Mouse (Mus musculus) myocyte (in vitro differentiated cells): ENCODE measurements around the gene Clk3. TPM values are rescaled to one million over a fixed set of nuclear protein-coding genes. Genes with fewer than 3 reads are reported as not detected.

Source experiments
- H3K27me3 ChIP-seq: one replicate; pipeline ENCODE4 v1.6.1; 2011; ENCODE audit not compliant: control insufficient read depth, insufficient read depth, insufficient read length
- H3K36me3 ChIP-seq: one replicate; pipeline ENCODE4 v1.6.1; 2011; ENCODE audit not compliant: control insufficient read depth, insufficient read depth
- H3K4me2 ChIP-seq: one replicate; pipeline ENCODE4 v1.6.1; 2011; ENCODE audit warnings: low read depth, control low read depth
- H3K4me3 ChIP-seq: one replicate; pipeline ENCODE4 v1.5.1; 2011; ENCODE audit warnings: mild to moderate bottlenecking, control low read depth, moderate library complexity
- H3K79me2 ChIP-seq: one replicate; pipeline ENCODE4 v1.6.1; 2011; ENCODE audit not compliant: control insufficient read depth, insufficient read depth
- H3ac ChIP-seq: one replicate; pipeline ENCODE4 v1.6.1; 2011; ENCODE audit not compliant: control insufficient read depth, insufficient read length
- CEBPB ChIP-seq: IDR thresholded peaks from 2 replicates; pipeline ENCODE4 v1.6.1; 2011; ENCODE audit warnings: mild to moderate bottlenecking, moderate library complexity; ENCODE audit not compliant: poor library complexity, insufficient read depth, severe bottlenecking
- E2F4 ChIP-seq: IDR thresholded peaks from one replicate; pipeline ENCODE4 v1.6.1; 2011; ENCODE audit warnings: mild to moderate bottlenecking, control low read depth, moderate library complexity; ENCODE audit not compliant: insufficient read depth
- MAX ChIP-seq: IDR thresholded peaks from one replicate; pipeline ENCODE4 v1.6.1; 2011; ENCODE audit warnings: low read depth, mild to moderate bottlenecking, control low read depth
- MYOD1 ChIP-seq, 3 experiments: IDR thresholded peaks; one replicate each; pipeline ENCODE4 v1.6.1; 2011; ENCODE audit warnings: control low read depth in 2 of 3, low read depth in 2 of 3, mild to moderate bottlenecking in 2 of 3, moderate library complexity in 1 of 3; ENCODE audit not compliant: insufficient read length in 2 of 3, control insufficient read depth in 1 of 3
- MYOG ChIP-seq, 3 experiments: IDR thresholded peaks; one replicate each; pipeline ENCODE4 v1.6.1; 2011; ENCODE audit warnings: control low read depth in 2 of 3, low read depth in 2 of 3, mild to moderate bottlenecking in 2 of 3; ENCODE audit not compliant: insufficient read length in 2 of 3, control insufficient read depth in 1 of 3, insufficient read depth in 1 of 3
- POLR2A ChIP-seq: IDR thresholded peaks from one replicate; pipeline ENCODE4 v1.6.1; 2011; ENCODE audit warnings: low read depth, mild to moderate bottlenecking, control low read depth, moderate library complexity; ENCODE audit not compliant: insufficient read length
- POLR2AphosphoS2 ChIP-seq: IDR thresholded peaks from one replicate; pipeline ENCODE4 v1.6.1; 2011; ENCODE audit warnings: low read depth, control low read depth; ENCODE audit not compliant: insufficient read length
- REST ChIP-seq: IDR thresholded peaks from one replicate; pipeline ENCODE4 v1.6.1; 2011; ENCODE audit warnings: mild to moderate bottlenecking, control low read depth, moderate library complexity; ENCODE audit not compliant: insufficient read depth, insufficient read length
- SRF ChIP-seq: IDR thresholded peaks from one replicate; pipeline ENCODE4 v1.6.1; 2011; ENCODE audit warnings: low read depth; ENCODE audit not compliant: control insufficient read depth, insufficient read length
- TCF12 ChIP-seq: IDR thresholded peaks from one replicate; pipeline ENCODE4 v1.6.1; 2011; ENCODE audit warnings: mild to moderate bottlenecking, control low read depth; ENCODE audit not compliant: poor library complexity, insufficient read depth, severe bottlenecking
- TCF3 ChIP-seq: IDR thresholded peaks from one replicate; pipeline ENCODE4 v1.6.1; 2011; ENCODE audit warnings: low read depth, control low read depth; ENCODE audit not compliant: insufficient read length
- USF1 ChIP-seq: IDR thresholded peaks from one replicate; pipeline ENCODE4 v1.6.1; 2011; ENCODE audit warnings: low read depth, mild to moderate bottlenecking, control low read depth, moderate library complexity
- polyA plus RNA-seq: library from polyadenylated mRNA; unstranded; fragments of >200 nt; fragmentation: generic; extraction: Trizol; gene quantifications from one replicate; pipeline ENCODE4 v1.2.1, GENCODE M21; 2012; ENCODE audit warnings: missing spikeins

Gene Clk3
- polyA plus RNA-seq, 1 experiment: 47.1 TPM

- Histone ChIP-seq H3K4me2 (no peak overlapping the region), H3K36me3 (peaks cover 35% of the 10 kb centered on the region), H3K79me2 (no peaks in the 10 kb centered on the region), H3ac (no peak overlapping the region), H3K27me3 (no peaks in the 10 kb centered on the region), H3K4me3 (no peak overlapping the region)
- no peak for TF ChIP-seq POLR2AphosphoS2
- TF ChIP-seq USF1: no peak
- TF ChIP-seq REST: no peak
- TF ChIP-seq TCF12: no peak
- no peak for TF ChIP-seq E2F4
- no peak for TF ChIP-seq MYOD1 (IDR thresholded peaks at IDR 0.05; ENCODE audit: control insufficient read depth in 1 of 3, insufficient read length in 2 of 3, low read depth in 2 of 3)
Measured at GRCm38 (mm10) chr9:57744462-57745091, 21.1 kb downstream of the Clk3 start.

- Histone ChIP-seq H3K36me3 (peaks cover 11% of the 10 kb centered on the region), H3K27me3 (no peaks in the 10 kb centered on the region), H3K4me3 (no peak overlapping the region), H3K79me2 (no peaks in the 10 kb centered on the region), H3ac (no peak overlapping the region), H3K4me2 (no peak overlapping the region)
- TF ChIP-seq E2F4: no peak
- TF ChIP-seq MYOG (IDR thresholded peaks at IDR 0.05; ENCODE audit: control insufficient read depth in 1 of 3, insufficient read depth in 1 of 3, insufficient read length in 2 of 3, low read depth in 2 of 3): no peak
- TF ChIP-seq REST: no peak
- TF ChIP-seq MAX: no peak
- no peak for TF ChIP-seq USF1
- no peak for TF ChIP-seq CEBPB
- TF ChIP-seq POLR2AphosphoS2: no peak
- TF ChIP-seq MYOD1 (IDR thresholded peaks at IDR 0.05; ENCODE audit: control insufficient read depth in 1 of 3, insufficient read length in 2 of 3, low read depth in 2 of 3): no peak
- no peak for TF ChIP-seq TCF12
- TF ChIP-seq SRF: no peak
- TF ChIP-seq TCF3: no peak
- no peak for TF ChIP-seq POLR2A
Measured at GRCm38 (mm10) chr9:57739863-57740262, 25.8 kb downstream of the Clk3 start.

DNA sequence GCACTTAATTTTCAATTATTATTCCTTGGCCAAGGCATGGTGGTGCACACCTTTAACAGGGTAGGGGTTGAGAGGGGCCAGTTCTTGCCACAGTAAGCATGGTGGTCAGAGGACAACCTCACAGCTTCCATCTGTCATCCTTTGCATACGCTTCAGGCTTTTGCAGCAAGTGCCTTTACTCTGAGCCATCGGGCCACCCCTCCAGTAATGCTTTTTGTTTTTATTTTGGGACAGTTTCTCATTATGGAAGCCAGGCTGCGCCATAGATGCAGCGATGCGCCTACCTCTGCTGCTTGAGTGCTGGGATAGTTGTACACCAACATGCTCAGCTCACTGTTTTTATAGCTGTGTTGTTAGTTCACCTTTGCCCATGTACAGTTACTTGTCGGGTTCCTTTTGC is 32.1 kb downstream of the Clk3 start:
- Histone ChIP-seq H3K36me3 (peaks cover 11% of the 10 kb centered on the region), H3K4me2 (no peak overlapping the region), H3K27me3 (no peaks in the 10 kb centered on the region), H3K79me2 (peaks cover 22% of the 10 kb centered on the region), H3K4me3 (no peak overlapping the region), H3ac (no peak overlapping the region)
- TF ChIP-seq POLR2A: no peak
- no peak for TF ChIP-seq MYOG (IDR thresholded peaks at IDR 0.05; ENCODE audit: control insufficient read depth in 1 of 3, insufficient read depth in 1 of 3, insufficient read length in 2 of 3, low read depth in 2 of 3)
- no peak for TF ChIP-seq SRF
- TF ChIP-seq MAX: no peak
- no peak for TF ChIP-seq E2F4
- TF ChIP-seq CEBPB: no peak
- no peak for TF ChIP-seq REST
- no peak for TF ChIP-seq MYOD1 (IDR thresholded peaks at IDR 0.05; ENCODE audit: control insufficient read depth in 1 of 3, insufficient read length in 2 of 3, low read depth in 2 of 3)
- no peak for TF ChIP-seq TCF3
- TF ChIP-seq USF1: no peak
- TF ChIP-seq POLR2AphosphoS2: no peak
- no peak for TF ChIP-seq TCF12

DNA sequence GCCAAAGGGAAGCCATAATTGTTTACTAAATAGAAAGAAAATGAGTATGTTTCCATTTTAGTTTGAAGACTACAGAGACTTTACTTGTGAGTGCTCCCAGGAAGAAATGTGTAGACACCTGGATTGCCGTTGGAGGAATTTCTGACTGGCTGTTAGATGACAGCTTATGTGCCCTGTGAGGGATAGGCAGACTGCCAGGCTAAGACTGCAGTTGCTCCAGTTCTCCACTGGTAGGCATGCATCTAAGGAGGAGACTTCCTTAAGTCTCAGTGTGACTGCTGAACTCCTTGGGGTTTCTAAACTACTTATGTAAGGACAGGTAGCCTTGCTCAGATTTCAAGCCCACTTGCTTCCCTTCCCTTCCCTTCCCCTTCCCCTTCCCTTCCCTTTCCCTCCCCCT is 37.3 kb downstream of the Clk3 start:
- Histone ChIP-seq H3K36me3 (peaks cover 9% of the 10 kb centered on the region), H3K27me3 (no peaks in the 10 kb centered on the region), H3K4me3 (no peak overlapping the region), H3K79me2 (peaks cover 19% of the 10 kb centered on the region), H3ac (no peak overlapping the region), H3K4me2 (no peak overlapping the region)
- TF ChIP-seq USF1 (no peak), POLR2A (no peak), POLR2AphosphoS2 (no peak), CEBPB (no peak), SRF (no peak), TCF12 (no peak), TCF3 (no peak)

DNA sequence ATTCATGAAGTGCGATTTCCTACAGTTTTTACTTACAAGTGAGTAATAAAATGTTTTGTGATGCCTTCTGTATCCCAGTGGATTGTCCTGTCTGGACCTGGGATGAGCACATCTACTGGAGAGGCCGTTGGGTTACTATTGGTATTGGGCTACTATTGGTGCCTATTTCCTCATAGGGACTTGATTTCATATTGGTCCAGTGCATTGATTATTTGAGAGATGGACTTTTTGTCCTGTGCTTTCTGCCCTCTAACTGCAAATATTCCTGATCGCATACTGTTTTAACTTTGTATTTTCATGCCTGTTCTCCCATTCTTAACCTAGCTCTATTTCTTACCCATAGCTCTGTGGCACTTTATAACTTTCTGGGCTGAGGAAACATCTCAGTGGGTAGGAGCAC is 41.0 kb downstream of the Clk3 start:
- TF ChIP-seq E2F4 (no peak), TCF3 (no peak), MAX (no peak)
- no peak overlapping the region for H3K4me2 ChIP-seq
- no peak overlapping the region for H3K4me3 ChIP-seq
- H3K27me3 ChIP-seq: no peaks in the 10 kb centered on the region
- peaks cover 27% of the 10 kb centered on the region for H3K79me2 ChIP-seq
- no peak overlapping the region for H3ac ChIP-seq
- H3K36me3 ChIP-seq: peaks cover 21% of the 10 kb centered on the region
